Comparison of ENCODE assay signal across 8 mouse cellular contexts in the genomic region with DNA sequence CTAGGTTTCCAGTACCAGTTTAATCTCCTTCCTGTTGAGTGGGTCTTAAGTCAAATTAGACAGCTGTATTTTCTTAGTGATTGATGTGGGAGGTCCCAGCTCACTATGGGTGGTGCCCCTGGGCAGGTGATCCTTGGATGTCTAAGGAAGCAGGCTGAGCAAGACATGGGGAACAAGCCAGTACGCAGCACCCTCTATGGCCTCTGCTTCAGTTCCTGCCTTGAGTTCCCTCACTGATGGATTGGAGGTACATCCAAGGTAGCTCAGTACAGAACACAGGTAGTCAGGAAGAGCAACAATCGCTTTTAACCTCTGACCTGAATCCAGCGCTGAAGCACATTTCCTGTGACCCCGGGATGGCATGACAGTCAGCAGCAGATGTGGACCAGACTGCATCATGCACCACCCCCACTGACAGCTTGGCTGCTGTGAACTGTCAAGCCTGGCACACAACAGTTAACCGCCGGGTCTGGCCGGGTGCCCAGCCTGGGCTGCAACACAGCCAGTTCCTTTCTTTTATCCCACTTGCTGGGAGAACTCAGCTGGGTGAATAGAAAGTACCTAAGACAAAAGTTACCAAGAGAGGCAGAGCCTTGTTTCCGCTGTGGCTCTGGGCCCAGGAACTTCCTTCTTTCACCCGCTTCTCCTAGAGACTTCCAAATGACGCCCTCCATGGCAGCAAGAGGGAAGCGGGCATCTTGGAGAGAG. TPM values are rescaled to one million over a fixed set of nuclear protein-coding genes. Genes with fewer than 3 reads are reported as not detected.
DNase-seq lines count a peak whose midpoint lies in the region; ATAC-seq and TF ChIP-seq lines count a peak whose summit lies in the region.

A gene (plus strand): TSS at position 652 of the 708 bp plus-strand sequence.

- no peak for TF ChIP-seq EP300 in heart, adult 2 months (IDR thresholded peaks at IDR 0.05; ENCODE audit: insufficient read depth, low read depth, low read length)
- no peak for TF ChIP-seq EP300 in lung, postnatal 0 days (IDR thresholded peaks at IDR 0.05)

- peak; percentile 68 for ATAC-seq in lung, postnatal 0 days
- no peak for ATAC-seq in inflammation-experienced regulatory T-cells, adult 6 months

- H3K27ac ChIP-seq in heart, adult 2 months = no peak within 1 kb of the TSS
- H3K27ac ChIP-seq in lung, postnatal 0 days (ENCODE audit: low read length) = no peak within 1 kb of the TSS

- peak; percentile 19; the same call in 1 of the 2 replicates for TF ChIP-seq CTCF in heart, adult 2 months (IDR thresholded peaks at IDR 0.05)
- TF ChIP-seq CTCF in lung, postnatal 0 days (IDR thresholded peaks at IDR 0.05) = 0 out of 2 replicates have a peak, but pooled peaks have one; percentile 8

- peak within 1 kb of the TSS; percentile 8; the same call in 1 of the 2 replicates for H3K4me3 ChIP-seq in heart, adult 2 months
- H3K4me3 ChIP-seq in lung, postnatal 0 days (ENCODE audit: low read depth, low read length) = no peak within 1 kb of the TSS

- peak within 1 kb of the TSS; percentile 14; the same call in 1 of the 2 replicates for H3K4me2 ChIP-seq in lung, postnatal 0 days (replicated peaks; ENCODE audit: low read depth, low read length)

- DNase-seq in spleen, postnatal 10 days (ENCODE audit: low spot score in 2 of 2) = peak; percentile 18 to 57
- DNase-seq in spleen, adult 12 weeks (ENCODE audit: low spot score) = no peak
- DNase-seq in cerebellum, postnatal 14 days = peak; percentile 84 to 89
- peak; percentile 76 for DNase-seq in heart, adult 2 months
- peak; percentile 48 to 80 for DNase-seq in kidney, postnatal 36 days
- peak; percentile 67 for DNase-seq in lung, postnatal 0 days (ENCODE audit: low spot score)
- peak; percentile 91 for DNase-seq in right cerebral cortex, postnatal 14 days

- no peaks in the 10 kb centered on the region for H3K27me3 ChIP-seq in heart, adult 2 months (ENCODE audit: control insufficient read depth, insufficient read depth, low read length)
- no peaks in the 10 kb centered on the region for H3K27me3 ChIP-seq in lung, postnatal 0 days (replicated peaks; ENCODE audit: insufficient read depth, low read length)

- H3K9ac ChIP-seq in heart, adult 2 months (ENCODE audit: low read depth, low read length) = no peak within 1 kb of the TSS
- no peak within 1 kb of the TSS for H3K9ac ChIP-seq in lung, postnatal 0 days (replicated peaks; ENCODE audit: low read depth)

- H3K9me3 ChIP-seq in lung, postnatal 0 days (ENCODE audit: low read length) = no peaks in the 10 kb centered on the region

- H3K36me3 ChIP-seq in heart, adult 2 months (ENCODE audit: control insufficient read depth, insufficient read depth, low read length) = no peaks in the 10 kb centered on the region
- no peaks in the 10 kb centered on the region for H3K36me3 ChIP-seq in lung, postnatal 0 days (ENCODE audit: insufficient read depth, low read length)

- intact Hi-C loops in heart, adult 2 months (cut with DNase I) = no loop called here

- WGBS in heart, adult 2 months = 8% methylated on average over 11 of the region's 11 CpGs
- 29% methylated on average over 11 of the region's 11 CpGs for WGBS in lung, postnatal 0 days

- TF ChIP-seq POLR2A in heart, adult 2 months (IDR thresholded peaks at IDR 0.05; ENCODE audit: insufficient read depth, low read depth, low read length) = no peak

- no peaks in the 10 kb centered on the region for H3K79me2 ChIP-seq in heart, adult 2 months (replicated peaks; ENCODE audit: control insufficient read depth, insufficient read depth, low read length)

- peaks cover 2% of the 10 kb centered on the region; the same call in 1 of the 2 replicates for H3K4me1 ChIP-seq in heart, adult 2 months (ENCODE audit: control insufficient read depth, insufficient read depth, low read length)
- H3K4me1 ChIP-seq in lung, postnatal 0 days (ENCODE audit: insufficient read depth, low read depth, low read length) = no peaks in the 10 kb centered on the region

RNA-seq across cellular contexts. Expression of the gene that starts here (rescaled TPM):
- under 1 TPM; 0.25 to 0.29 TPM for total RNA-seq in heart, adult 2 months (2021)
- polyA plus RNA-seq in heart, adult 2 months (2012; rRNA removed) = 0.18 and 0.27 TPM in 2 replicates
- polyA plus RNA-seq in lung, postnatal 0 days (2015; fragmentation: Nextera tagmentation; extraction: Ambion mirVana) = 0.05 and 0.13 TPM in 2 replicates
- under 1 TPM in 1 of 3 experiments, not detected in 2; 0.08 TPM for polyA plus RNA-seq in inflammation-experienced regulatory T-cells, adult 6 months (2017; shearing (Covaris generic))

Comparison
In these comparisons a context has a peak if more than half of its experiments do, and no peak if none do; other contexts are left out.
1. Peak in DNase-seq and H3K4me3 ChIP-seq in heart, adult 2 months; RNA of the gene not detected or under 1 TPM.
2. Peak in DNase-seq, ATAC-seq and H3K4me2 ChIP-seq in lung, postnatal 0 days; RNA of the gene not detected or under 1 TPM.